Mouse (Mus musculus): ENCODE results near the gene Smpdl3a. TPM values are rescaled to one million over a fixed set of nuclear protein-coding genes. Genes with fewer than 3 reads are reported as not detected.
A peak's percentile ranks its signal among the peaks of the same experiment; 100 is the strongest.

Smpdl3a gene
- total and polyA plus RNA-seq, 3 experiments: 56.5 to 76.9 (median 67.1) TPM

- Histone ChIP-seq H3K79me2 (replicated peaks; ENCODE audit: control insufficient read depth, insufficient read depth, low read length) (no peaks in the 10 kb centered on the region), H3K4me1 (ENCODE audit: control insufficient read depth, insufficient read depth, low read length) (no peaks in the 10 kb centered on the region), H3K4me3 (no peak overlapping the region), H3K27ac (no peak overlapping the region), H3K36me3 (ENCODE audit: control insufficient read depth, insufficient read depth, low read length) (no peaks in the 10 kb centered on the region), H3K27me3 (ENCODE audit: control insufficient read depth, insufficient read depth, low read length) (no peaks in the 10 kb centered on the region), H3K9ac (ENCODE audit: low read depth, low read length) (no peak overlapping the region)
- WGBS: 49% methylated on average over 5 of the region's 5 CpGs
- intact Hi-C loops (cut with DNase I): no loop called here
- no peak for DNase-seq
- no peak for TF ChIP-seq POLR2A (IDR thresholded peaks at IDR 0.05; ENCODE audit: insufficient read depth, low read depth, low read length)
- no peak for TF ChIP-seq CTCF (IDR thresholded peaks at IDR 0.05)
- TF ChIP-seq EP300 (IDR thresholded peaks at IDR 0.05; ENCODE audit: insufficient read depth, low read depth, low read length): no peak
Measured at GRCm38 (mm10) chr10:57828649-57829048, 34.5 kb downstream of the Smpdl3a start.

- intact Hi-C loops (cut with DNase I): no loop called here
- 83% methylated on average over 3 of the region's 3 CpGs for WGBS
Measured at GRCm38 (mm10) chr10:57829621-57830020, 35.5 kb downstream of the Smpdl3a start.

GRCm38 (mm10) chr10:57835094-57835493 lies 41.0 kb downstream of the Smpdl3a start:
- DNase-seq: no peak
- H3K27me3 ChIP-seq (ENCODE audit: control insufficient read depth, insufficient read depth, low read length): no peaks in the 10 kb centered on the region
- 91% methylated on average over 1 of the region's 1 CpGs for WGBS
- H3K4me1 ChIP-seq (ENCODE audit: control insufficient read depth, insufficient read depth, low read length): no peaks in the 10 kb centered on the region
- no peak overlapping the region for H3K9ac ChIP-seq (ENCODE audit: low read depth, low read length)
- no peak for TF ChIP-seq CTCF (IDR thresholded peaks at IDR 0.05)
- TF ChIP-seq POLR2A (IDR thresholded peaks at IDR 0.05; ENCODE audit: insufficient read depth, low read depth, low read length): no peak
- TF ChIP-seq EP300 (IDR thresholded peaks at IDR 0.05; ENCODE audit: insufficient read depth, low read depth, low read length): no peak
- intact Hi-C loops (cut with DNase I): no loop called here
- no peaks in the 10 kb centered on the region for H3K79me2 ChIP-seq (replicated peaks; ENCODE audit: control insufficient read depth, insufficient read depth, low read length)
- H3K4me3 ChIP-seq: no peak overlapping the region
- H3K36me3 ChIP-seq (ENCODE audit: control insufficient read depth, insufficient read depth, low read length): no peaks in the 10 kb centered on the region
- H3K27ac ChIP-seq: no peak overlapping the region

More at GRCm38 (mm10) chr10:57829621-57830020, 35.5 kb downstream of the Smpdl3a start:
- no peaks in the 10 kb centered on the region for H3K27me3 ChIP-seq (ENCODE audit: control insufficient read depth, insufficient read depth, low read length)
- H3K27ac ChIP-seq: no peak overlapping the region
- H3K4me1 ChIP-seq (ENCODE audit: control insufficient read depth, insufficient read depth, low read length): no peaks in the 10 kb centered on the region
- H3K9ac ChIP-seq (ENCODE audit: low read depth, low read length): no peak overlapping the region
- H3K4me3 ChIP-seq: no peak overlapping the region
- no peaks in the 10 kb centered on the region for H3K79me2 ChIP-seq (replicated peaks; ENCODE audit: control insufficient read depth, insufficient read depth, low read length)
- TF ChIP-seq POLR2A (IDR thresholded peaks at IDR 0.05; ENCODE audit: insufficient read depth, low read depth, low read length): no peak
- no peak for TF ChIP-seq EP300 (IDR thresholded peaks at IDR 0.05; ENCODE audit: insufficient read depth, low read depth, low read length)
- TF ChIP-seq CTCF (IDR thresholded peaks at IDR 0.05): no peak
- H3K36me3 ChIP-seq (ENCODE audit: control insufficient read depth, insufficient read depth, low read length): no peaks in the 10 kb centered on the region
- no peak for DNase-seq

GRCm38 (mm10) chr10:57835982-57836381 lies 41.8 kb downstream of the Smpdl3a start:
- H3K36me3 ChIP-seq (ENCODE audit: control insufficient read depth, insufficient read depth, low read length): no peaks in the 10 kb centered on the region
- H3K27ac ChIP-seq: no peak overlapping the region
- H3K79me2 ChIP-seq (replicated peaks; ENCODE audit: control insufficient read depth, insufficient read depth, low read length): no peaks in the 10 kb centered on the region
- intact Hi-C loops (cut with DNase I): no loop called here
- H3K9ac ChIP-seq (ENCODE audit: low read depth, low read length): no peak overlapping the region
- TF ChIP-seq EP300 (IDR thresholded peaks at IDR 0.05; ENCODE audit: insufficient read depth, low read depth, low read length) (no peak), POLR2A (IDR thresholded peaks at IDR 0.05; ENCODE audit: insufficient read depth, low read depth, low read length) (no peak), CTCF (IDR thresholded peaks at IDR 0.05) (no peak)
- H3K27me3 ChIP-seq (ENCODE audit: control insufficient read depth, insufficient read depth, low read length): no peaks in the 10 kb centered on the region
- no peak for DNase-seq
- H3K4me3 ChIP-seq: no peak overlapping the region
- no peaks in the 10 kb centered on the region for H3K4me1 ChIP-seq (ENCODE audit: control insufficient read depth, insufficient read depth, low read length)

- intact Hi-C loops (cut with DNase I): loop anchor here (1.0 kb wide), 2 partner anchors 99 to 379 kb away; no protein-coding TSS in a partner anchor
Measured at GRCm38 (mm10) chr10:57841638-57842509, 47.7 kb downstream of the Smpdl3a start.

More at GRCm38 (mm10) chr10:57841638-57842509, 47.7 kb downstream of the Smpdl3a start:
- Histone ChIP-seq H3K79me2 (replicated peaks; ENCODE audit: control insufficient read depth, insufficient read depth, low read length) (no peaks in the 10 kb centered on the region), H3K9ac (ENCODE audit: low read depth, low read length) (no peak overlapping the region), H3K27me3 (ENCODE audit: control insufficient read depth, insufficient read depth, low read length) (no peaks in the 10 kb centered on the region), H3K4me1 (ENCODE audit: control insufficient read depth, insufficient read depth, low read length) (no peaks in the 10 kb centered on the region), H3K27ac (no peak overlapping the region), H3K4me3 (no peak overlapping the region), H3K36me3 (ENCODE audit: control insufficient read depth, insufficient read depth, low read length) (no peaks in the 10 kb centered on the region)
- no peak for TF ChIP-seq POLR2A (IDR thresholded peaks at IDR 0.05; ENCODE audit: insufficient read depth, low read depth, low read length)
- peak; percentile 97 for TF ChIP-seq CTCF (IDR thresholded peaks at IDR 0.05)
- 36% methylated on average over 8 of the region's 8 CpGs for WGBS
- peak; percentile 21 to 25 for DNase-seq
